Mouse (Mus musculus): ENCODE results near the gene Amd1. TPM values are rescaled to one million over a fixed set of nuclear protein-coding genes. Genes with fewer than 3 reads are reported as not detected.

Gene Amd1
- 10 to 100 TPM; 42.2 to 43.5 TPM for total RNA-seq (2021)
- long read RNA-seq, experiment 1, transcript Amd1-201 (8 exons, 3,204 nt), result major isoform, 8 of 15 reads
- long read RNA-seq, experiment 1, partial matches to known transcripts, result 1 of 15 reads
- long read RNA-seq, experiment 1, other reads (novel, unspliced or antisense), result 6 of 15 reads
- long read RNA-seq, experiment 2, transcript Amd1-201 (8 exons, 3,204 nt), result major isoform, 18 of 32 reads
- long read RNA-seq, experiment 2, partial matches to known transcripts, result 2 of 32 reads
- long read RNA-seq, experiment 2, other reads (novel, unspliced or antisense), result 11 of 32 reads

- peak; percentile 99 to 100 for DNase-seq (ENCODE audit: low spot score in 2 of 2)
Observed at GRCm38 (mm10) chr10:40302140-40302985, at the start of gene Amd1. Gene Amd1, minus strand, starts transcription at chr10:40302186.

GRCm38 (mm10) chr10:40351156-40351555 lies 49.2 kb upstream of the Amd1 start:
- no peak for DNase-seq (ENCODE audit: low spot score in 2 of 2)

- no peak for DNase-seq (ENCODE audit: low spot score in 2 of 2)
Observed at GRCm38 (mm10) chr10:40350245-40350932, 48.4 kb upstream of the Amd1 start.

- DNase-seq (ENCODE audit: low spot score in 2 of 2), result peak; percentile 33 to 38
Observed at GRCm38 (mm10) chr10:40349631-40350177, 47.7 kb upstream of the Amd1 start.

- peak; percentile 71 to 96 for DNase-seq (ENCODE audit: low spot score in 2 of 2)
Observed at GRCm38 (mm10) chr10:40348566-40349536, 46.9 kb upstream of the Amd1 start.

- DNase-seq (ENCODE audit: low spot score in 2 of 2), result no peak
Observed at GRCm38 (mm10) chr10:40347461-40347954, 45.5 kb upstream of the Amd1 start.

- no peak for DNase-seq (ENCODE audit: low spot score in 2 of 2)
Observed at GRCm38 (mm10) chr10:40346776-40347403, 44.9 kb upstream of the Amd1 start.

- no peak for DNase-seq (ENCODE audit: low spot score in 2 of 2)
Observed at GRCm38 (mm10) chr10:40342036-40342435, 40.0 kb upstream of the Amd1 start.

- no peak for DNase-seq (ENCODE audit: low spot score in 2 of 2)
Observed at GRCm38 (mm10) chr10:40339351-40339964, 37.5 kb upstream of the Amd1 start, which contains the start of gene Cdk19. Gene Cdk19, plus strand, starts transcription at chr10:40339564.

- DNase-seq (ENCODE audit: low spot score in 2 of 2), result no peak
Observed at GRCm38 (mm10) chr10:40332864-40333263, 30.9 kb upstream of the Amd1 start.

GRCm38 (mm10) chr10:40330262-40330661 lies 28.3 kb upstream of the Amd1 start:
- DNase-seq (ENCODE audit: low spot score in 2 of 2), result no peak

- DNase-seq (ENCODE audit: low spot score in 2 of 2), result no peak
Observed at GRCm38 (mm10) chr10:40328004-40328551, 26.1 kb upstream of the Amd1 start.

GRCm38 (mm10) chr10:40320306-40320705 lies 18.3 kb upstream of the Amd1 start:
- DNase-seq (ENCODE audit: low spot score in 2 of 2), result no peak

GRCm38 (mm10) chr10:40316841-40317585 lies 15.0 kb upstream of the Amd1 start:
- DNase-seq (ENCODE audit: low spot score in 2 of 2), result no peak

- DNase-seq (ENCODE audit: low spot score in 2 of 2), result no peak
Observed at GRCm38 (mm10) chr10:40312781-40313180, 10.8 kb upstream of the Amd1 start.

GRCm38 (mm10) chr10:40309884-40310635 lies 8.1 kb upstream of the Amd1 start:
- no peak for DNase-seq (ENCODE audit: low spot score in 2 of 2)
